Mouse (Mus musculus) E14TG2a.4 (cell line): ENCODE measurements at regions not wholly inside any gene's neighbourhood (a gene's known extent, or its start where the extent isn't known, plus 50 kb on each side); places are given as distances from the start of the nearest gene placed in this dataset.

Experiments used
- CTCF ChIP-seq: conservative IDR thresholded peaks from 2 replicates; pipeline ENCODE4 v1.5.1; 2014; ENCODE audit warnings: low read length
- POU5F1 ChIP-seq: IDR thresholded peaks from 2 replicates; pipeline ENCODE4 v1.6.1; 2014; ENCODE audit warnings: low read length, borderline replicate concordance

DNA sequence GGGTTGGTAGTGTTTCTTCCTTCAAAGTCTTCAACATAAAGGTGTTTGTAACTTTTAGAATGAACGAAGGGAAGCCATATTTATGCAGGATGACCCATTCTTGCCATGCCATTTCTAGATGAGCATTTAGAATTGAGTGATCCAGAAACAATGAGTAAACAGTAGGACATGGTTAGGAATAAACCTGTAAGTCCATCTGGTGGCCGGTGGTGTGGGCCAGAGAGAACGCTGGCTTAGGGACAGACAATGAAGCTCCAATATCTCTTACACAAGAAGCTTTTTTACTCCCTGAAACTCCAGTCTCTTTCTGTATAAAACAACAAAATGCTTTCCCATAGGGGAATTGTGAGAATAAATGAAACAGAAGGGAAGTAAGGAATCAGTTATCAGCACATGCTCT, 296.9 kb upstream of the Clnk start:
- TF ChIP-seq POU5F1 (no peak), CTCF (no peak)
